Mouse (Mus musculus): ENCODE measurements around the gene Lmtk2. TPM values are rescaled to one million over a fixed set of nuclear protein-coding genes. Genes with fewer than 3 reads are reported as not detected.
A peak's percentile ranks its signal among the peaks of the same experiment; 100 is the strongest.

Gene Lmtk2
- total and polyA plus RNA-seq, 3 experiments, result 12.6 to 14.8 TPM; not detected in 1

DNA sequence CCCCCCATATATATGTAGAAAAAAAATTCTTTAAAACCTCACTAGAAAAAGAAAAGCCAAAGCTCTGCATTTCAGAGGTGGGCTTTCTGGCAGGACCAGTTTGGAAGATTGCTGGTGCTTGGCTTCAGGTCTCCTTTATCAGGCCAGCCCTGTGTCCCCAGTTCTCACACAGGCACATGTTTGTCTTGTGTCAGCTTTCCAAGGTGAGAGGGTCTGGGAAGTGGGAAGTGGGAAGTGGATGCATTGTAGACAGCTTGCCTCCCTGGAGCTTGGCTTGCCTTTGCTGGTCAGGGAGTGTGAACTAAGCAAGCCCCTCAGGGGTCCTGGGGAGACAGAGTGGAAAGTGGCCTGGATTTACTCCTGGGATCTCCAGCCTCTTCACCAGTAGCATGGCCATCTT lies 21.3 kb downstream of the Lmtk2 start:
- Histone ChIP-seq H3K4me3 (ENCODE audit: control insufficient read depth in 1 of 2, insufficient read depth in 1 of 2, low read depth in 2 of 2, low read length in 2 of 2) (no peak overlapping the region), H3K27me3 (ENCODE audit: control insufficient read depth in 1 of 2, insufficient read depth in 2 of 2, low read length in 2 of 2) (no peaks in the 10 kb centered on the region), H3K4me1 (ENCODE audit: control insufficient read depth in 1 of 2, insufficient read depth in 2 of 2, low read length in 2 of 2) (peaks cover 0 to 10% of the 10 kb centered on the region in 2 experiments), H3K9ac (ENCODE audit: control insufficient read depth, low read depth, low read length, poor library complexity, severe bottlenecking) (no peak overlapping the region), H3K27ac (ENCODE audit: control insufficient read depth, low read depth, low read length) (no peak overlapping the region), H3K9me3 (replicated peaks; ENCODE audit: insufficient read depth, low read length) (no peaks in the 10 kb centered on the region), H3K36me3 (ENCODE audit: control insufficient read depth in 1 of 2, insufficient read depth in 2 of 2, low read length in 2 of 2) (peaks cover 0 to 8% of the 10 kb centered on the region in 2 experiments; a peak in 2 of 4 replicates), H3K79me2 (ENCODE audit: control insufficient read depth, insufficient read depth, low read length, poor library complexity) (peaks cover 16% of the 10 kb centered on the region)
- TF ChIP-seq KAT2A (conservative IDR thresholded peaks at IDR 0.05; ENCODE audit: low read depth, low read length) (no peak), MXI1 (IDR thresholded peaks at IDR 0.05; ENCODE audit: low read depth, low read length) (no peak), MEF2A (IDR thresholded peaks at IDR 0.05; ENCODE audit: extremely low read depth, insufficient replicate concordance, low read depth, low read length, poor library complexity, severe bottlenecking) (no peak), USF1 (IDR thresholded peaks at IDR 0.05; ENCODE audit: low read depth, low read length) (no peak), GATA1 (IDR thresholded peaks at IDR 0.05; ENCODE audit: low read depth, low read length) (no peak), SIN3A (IDR thresholded peaks at IDR 0.05; ENCODE audit: low read length) (no peak), POLR2AphosphoS5 (IDR thresholded peaks at IDR 0.05; ENCODE audit: borderline replicate concordance, low read depth, low read length) (no peak), RAD21 (IDR thresholded peaks at IDR 0.05; ENCODE audit: low read depth, low read length) (no peak), CHD1 (IDR thresholded peaks at IDR 0.05; ENCODE audit: low read depth, low read length) (no peak)
- DNase-seq (ENCODE audit: low read depth, low spot score), result no peak

DNA sequence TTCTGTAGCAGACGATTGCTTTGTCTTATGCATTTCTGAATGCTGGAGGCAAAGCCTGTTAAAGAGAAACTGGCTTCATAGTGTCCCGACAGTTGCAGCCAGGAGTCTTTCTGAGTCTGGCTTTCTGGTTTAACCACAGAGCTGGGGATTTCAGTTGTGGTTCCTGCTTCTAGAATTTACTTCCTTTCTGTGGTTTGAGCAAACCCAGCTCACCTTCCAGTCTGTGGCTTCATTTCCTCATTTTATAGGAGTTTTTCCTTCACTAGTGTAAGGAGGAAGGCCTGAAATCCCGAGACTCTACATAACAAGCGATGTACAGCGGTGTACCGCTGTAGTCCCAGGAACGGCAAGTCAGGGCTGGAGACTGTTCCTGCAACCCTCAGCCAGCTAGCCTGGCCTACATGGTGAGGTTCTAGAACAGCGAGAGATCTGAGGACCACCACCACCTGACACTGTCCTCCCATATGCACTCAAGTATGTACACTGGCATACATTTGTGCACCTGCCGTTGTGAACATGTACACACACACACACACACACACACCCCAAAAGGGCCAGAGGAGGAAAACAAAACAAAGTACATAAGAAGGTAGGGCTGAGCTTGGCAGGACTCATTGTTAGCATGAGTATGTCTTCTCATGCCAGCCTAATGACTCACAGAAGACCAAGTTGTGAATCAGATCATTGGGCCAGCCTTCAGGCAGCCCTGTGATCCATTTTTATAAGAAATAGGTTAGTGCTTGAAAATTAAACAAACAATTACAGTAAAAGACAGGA lies 25.9 kb downstream of the Lmtk2 start:
- peaks cover 6% of the 10 kb centered on the region; the same call in 1 of the 2 replicates for H3K79me2 ChIP-seq (ENCODE audit: control insufficient read depth, insufficient read depth, low read length, poor library complexity)
- DNase-seq (ENCODE audit: low read depth, low spot score), result peak; percentile 68

DNA sequence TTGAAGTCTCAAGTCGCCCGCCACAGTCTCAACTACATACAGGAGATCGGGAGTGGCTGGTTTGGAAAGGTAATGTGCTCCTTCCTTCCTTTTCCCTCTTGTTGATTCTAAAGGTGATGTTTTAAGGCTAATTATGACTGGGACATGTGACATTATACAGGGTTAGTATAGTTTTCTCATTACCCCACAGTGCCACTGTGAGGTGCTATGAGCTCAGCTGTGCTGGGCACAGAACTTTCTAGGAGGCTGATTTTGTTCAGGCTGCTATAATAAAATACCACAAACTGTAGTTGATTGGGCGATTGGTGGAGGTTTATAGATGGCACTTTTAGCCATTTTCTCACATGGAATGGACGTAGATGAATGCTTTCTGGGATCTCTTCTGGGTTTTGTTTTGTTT lies 43.3 kb downstream of the Lmtk2 start:
- H3K4me1 ChIP-seq (ENCODE audit: control insufficient read depth in 1 of 2, insufficient read depth in 2 of 2, low read length in 2 of 2), result no peaks in the 10 kb centered on the region
- no peak overlapping the region for H3K9ac ChIP-seq (ENCODE audit: control insufficient read depth, low read depth, low read length, poor library complexity, severe bottlenecking)
- no peaks in the 10 kb centered on the region for H3K27me3 ChIP-seq (ENCODE audit: control insufficient read depth in 1 of 2, insufficient read depth in 2 of 2, low read length in 2 of 2)
- no peak for DNase-seq (ENCODE audit: low read depth, low spot score)
- no peak overlapping the region for H3K27ac ChIP-seq (ENCODE audit: control insufficient read depth, low read depth, low read length)
- no peaks in the 10 kb centered on the region for H3K9me3 ChIP-seq (replicated peaks; ENCODE audit: insufficient read depth, low read length)
- H3K36me3 ChIP-seq (ENCODE audit: control insufficient read depth in 1 of 2, insufficient read depth in 2 of 2, low read length in 2 of 2), result peaks cover 0 to 10% of the 10 kb centered on the region in 2 experiments; a peak in 2 of 4 replicates
- TF ChIP-seq KAT2A (conservative IDR thresholded peaks at IDR 0.05; ENCODE audit: low read depth, low read length), result no peak
- TF ChIP-seq CTCF (IDR thresholded peaks at IDR 0.05 in 2 of 3, conservative IDR thresholded peaks at IDR 0.05 in 1 of 3; ENCODE audit: control insufficient read depth in 1 of 3, insufficient read depth in 1 of 3, low read depth in 2 of 3, low read length in 3 of 3, poor library complexity in 1 of 3, severe bottlenecking in 1 of 3), result peak in 1 of 3 experiments; percentile 12; a peak in 1 of 6 replicates
- H3K4me3 ChIP-seq (ENCODE audit: control insufficient read depth in 1 of 2, insufficient read depth in 1 of 2, low read depth in 2 of 2, low read length in 2 of 2), result no peak overlapping the region
- H3K79me2 ChIP-seq (ENCODE audit: control insufficient read depth, insufficient read depth, low read length, poor library complexity), result no peaks in the 10 kb centered on the region

More for the DNA sequence above, 25.9 kb downstream of the Lmtk2 start:
- H3K27ac ChIP-seq (ENCODE audit: control insufficient read depth, low read depth, low read length), result no peak overlapping the region
- no peaks in the 10 kb centered on the region for H3K27me3 ChIP-seq (ENCODE audit: control insufficient read depth in 1 of 2, insufficient read depth in 2 of 2, low read length in 2 of 2)
- H3K9me3 ChIP-seq (replicated peaks; ENCODE audit: insufficient read depth, low read length), result no peaks in the 10 kb centered on the region
- TF ChIP-seq RCOR1 (IDR thresholded peaks at IDR 0.05; ENCODE audit: low read depth, low read length) (peak; percentile 94), MAFK (IDR thresholded peaks at IDR 0.05; ENCODE audit: borderline replicate concordance, low read depth, low read length) (peak; percentile 35; the same call in 1 of the 2 replicates), E2F4 (IDR thresholded peaks at IDR 0.05; ENCODE audit: borderline replicate concordance, low read depth, low read length) (no peak), EP300 (IDR thresholded peaks at IDR 0.05; ENCODE audit: low read depth in 1 of 2, low read length in 2 of 2) (peak; percentile 39 to 55; a peak in 3 of 4 replicates), ZC3H11A (IDR thresholded peaks at IDR 0.05; ENCODE audit: low read depth, low read length) (no peak)
- no peak overlapping the region for H3K4me3 ChIP-seq (ENCODE audit: control insufficient read depth in 1 of 2, insufficient read depth in 1 of 2, low read depth in 2 of 2, low read length in 2 of 2)
- H3K36me3 ChIP-seq (ENCODE audit: control insufficient read depth in 1 of 2, insufficient read depth in 2 of 2, low read length in 2 of 2), result peaks cover 2 to 8% of the 10 kb centered on the region in 2 experiments; a peak in 3 of 4 replicates
- H3K4me1 ChIP-seq (ENCODE audit: control insufficient read depth in 1 of 2, insufficient read depth in 2 of 2, low read length in 2 of 2), result peaks cover 0 to 10% of the 10 kb centered on the region in 2 experiments
- no peak overlapping the region for H3K9ac ChIP-seq (ENCODE audit: control insufficient read depth, low read depth, low read length, poor library complexity, severe bottlenecking)
